Mouse (Mus musculus): Measurements from ENCODE around the gene Lamtor1. TPM values are rescaled to one million over a fixed set of nuclear protein-coding genes. Genes with fewer than 3 reads are reported as not detected.

Lamtor1 gene
- polyA plus RNA-seq, 1 experiment from 2014 or later, result 147 TPM

DNA sequence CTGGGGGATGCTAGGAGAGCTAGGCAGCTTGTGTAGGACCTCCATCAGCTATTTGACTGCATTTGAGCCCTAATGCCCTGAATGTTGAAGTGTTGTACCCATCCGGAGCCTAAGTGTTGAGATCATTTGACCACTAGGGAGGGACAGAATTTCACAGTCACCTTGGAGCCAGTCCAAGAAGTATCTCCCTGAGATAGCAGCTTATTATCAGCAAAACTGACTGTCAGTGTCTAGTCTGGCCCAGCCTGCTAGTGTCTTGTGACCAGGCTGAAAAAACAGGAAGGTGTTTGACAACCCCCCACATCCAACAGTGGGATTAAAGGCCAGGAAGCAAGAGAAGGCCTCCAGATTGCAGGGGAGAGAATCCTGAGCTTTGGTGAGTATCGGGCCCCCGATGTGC, 34.4 kb upstream of the Lamtor1 start:
- Histone ChIP-seq H3K9ac (no peak overlapping the region), H3K4me1 (no peaks in the 10 kb centered on the region), H3K36me3 (no peaks in the 10 kb centered on the region), H3K27me3 (replicated peaks) (no peaks in the 10 kb centered on the region), H3K27ac (no peak overlapping the region), H3K4me3 (replicated peaks) (no peak overlapping the region), H3K9me3 (no peaks in the 10 kb centered on the region), H3K4me2 (no peak overlapping the region)
- ATAC-seq (ENCODE audit: insufficient read depth, low FRiP score, low read depth), result no peak
- 79% methylated on average over 3 of the region's 3 CpGs for WGBS

DNA sequence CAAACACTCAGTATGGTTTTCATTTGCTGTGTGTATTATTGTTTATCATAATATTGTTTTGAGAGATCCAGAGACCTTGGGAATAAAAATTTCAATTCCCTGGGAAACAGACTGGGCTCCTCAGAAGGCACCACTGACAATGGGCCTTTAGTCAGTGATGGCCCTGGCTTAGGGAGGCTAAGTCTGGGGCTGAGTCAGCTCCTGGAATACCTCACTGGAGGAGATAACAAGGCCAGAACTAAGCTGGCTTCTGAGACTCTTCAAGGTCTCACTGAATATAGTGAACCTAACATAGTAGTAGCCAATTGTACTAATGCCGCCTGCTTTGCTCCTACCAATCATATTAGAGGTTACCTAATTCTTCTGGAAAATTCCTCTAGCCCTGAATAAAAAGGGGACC, 29.7 kb upstream of the Lamtor1 start:
- H3K4me1 ChIP-seq, result no peaks in the 10 kb centered on the region
- WGBS, result 91% methylated on average over 1 of the region's 1 CpGs
- H3K4me2 ChIP-seq, result no peak overlapping the region
- no peak for ATAC-seq (ENCODE audit: insufficient read depth, low FRiP score, low read depth)
- no peaks in the 10 kb centered on the region for H3K36me3 ChIP-seq
- no peak overlapping the region for H3K4me3 ChIP-seq (replicated peaks)
- H3K9ac ChIP-seq, result no peak overlapping the region
- no peaks in the 10 kb centered on the region for H3K27me3 ChIP-seq (replicated peaks)
- H3K27ac ChIP-seq, result no peak overlapping the region
- H3K9me3 ChIP-seq, result no peaks in the 10 kb centered on the region

DNA sequence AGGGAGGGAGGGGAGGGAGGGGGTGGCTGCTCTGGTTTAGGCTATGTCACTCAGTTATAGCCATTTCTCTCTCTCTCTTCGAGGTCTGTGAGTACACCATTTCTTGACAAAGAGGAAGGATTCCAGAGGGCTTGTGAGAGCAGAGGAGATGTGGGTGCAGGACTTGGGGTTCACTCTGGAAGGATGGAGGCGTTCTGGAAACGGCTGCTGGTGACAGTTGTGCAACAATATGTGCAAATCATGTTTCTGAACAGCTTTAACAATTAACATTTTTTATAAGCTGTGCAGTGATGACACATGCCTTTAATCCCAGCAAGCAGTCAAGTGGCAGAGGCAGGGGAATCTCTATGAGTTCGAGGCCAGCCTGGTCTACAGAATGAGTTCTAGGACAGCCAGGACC, 24.8 kb upstream of the Lamtor1 start:
- Histone ChIP-seq H3K4me3 (replicated peaks) (no peak overlapping the region), H3K4me1 (no peaks in the 10 kb centered on the region)
- no peak for ATAC-seq (ENCODE audit: insufficient read depth, low FRiP score, low read depth)

DNA sequence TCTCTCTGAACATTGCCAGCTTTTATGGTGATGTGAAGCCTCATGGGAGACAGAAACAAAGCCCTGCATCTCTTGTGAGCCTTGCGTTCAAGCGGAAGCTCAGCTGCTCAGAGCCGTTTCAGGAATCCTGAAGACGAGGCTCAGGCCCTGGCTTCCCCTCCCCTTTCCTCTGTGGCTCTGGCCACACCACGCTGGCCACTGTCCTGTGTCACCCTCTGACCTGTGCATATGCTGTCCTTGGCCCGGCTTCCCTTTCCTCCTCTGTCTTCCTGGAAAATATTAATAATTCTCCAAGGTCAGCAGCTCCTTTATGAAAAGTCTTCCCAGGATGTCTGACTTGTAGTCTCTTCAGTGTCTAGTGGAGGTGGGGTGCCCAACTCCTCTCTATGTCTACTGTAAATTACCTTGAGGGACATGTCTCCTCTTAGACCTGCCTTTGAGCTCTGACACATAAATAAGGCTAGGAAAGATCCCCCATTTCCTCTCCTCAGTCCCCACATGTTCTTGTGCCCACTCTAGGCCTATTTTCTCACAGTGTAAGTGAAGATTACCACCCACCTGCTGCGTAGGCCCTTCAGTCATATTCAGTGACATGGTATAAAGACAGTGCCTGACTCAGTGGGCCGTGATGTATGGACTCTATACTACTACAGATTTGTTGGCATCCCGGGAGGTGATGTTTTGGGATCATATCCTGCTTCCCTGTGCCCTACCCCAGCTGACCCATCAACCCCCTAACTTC, 23.1 kb upstream of the Lamtor1 start:
- H3K27me3 ChIP-seq (replicated peaks), result no peaks in the 10 kb centered on the region
- no peak overlapping the region for H3K27ac ChIP-seq
- H3K36me3 ChIP-seq, result no peaks in the 10 kb centered on the region
- ATAC-seq (ENCODE audit: insufficient read depth, low FRiP score, low read depth), result no peak
- no peak overlapping the region for H3K4me2 ChIP-seq
- WGBS, result 71% methylated on average over 9 of the region's 9 CpGs
- H3K4me1 ChIP-seq, result no peaks in the 10 kb centered on the region
- H3K9ac ChIP-seq, result no peak overlapping the region
- H3K9me3 ChIP-seq, result no peaks in the 10 kb centered on the region
- no peak overlapping the region for H3K4me3 ChIP-seq (replicated peaks)

More for the DNA sequence above, 24.8 kb upstream of the Lamtor1 start:
- Histone ChIP-seq H3K9me3 (no peaks in the 10 kb centered on the region), H3K27ac (no peak overlapping the region), H3K36me3 (no peaks in the 10 kb centered on the region), H3K27me3 (replicated peaks) (no peaks in the 10 kb centered on the region), H3K4me2 (no peak overlapping the region), H3K9ac (no peak overlapping the region)
- 71% methylated on average over 4 of the region's 4 CpGs for WGBS

DNA sequence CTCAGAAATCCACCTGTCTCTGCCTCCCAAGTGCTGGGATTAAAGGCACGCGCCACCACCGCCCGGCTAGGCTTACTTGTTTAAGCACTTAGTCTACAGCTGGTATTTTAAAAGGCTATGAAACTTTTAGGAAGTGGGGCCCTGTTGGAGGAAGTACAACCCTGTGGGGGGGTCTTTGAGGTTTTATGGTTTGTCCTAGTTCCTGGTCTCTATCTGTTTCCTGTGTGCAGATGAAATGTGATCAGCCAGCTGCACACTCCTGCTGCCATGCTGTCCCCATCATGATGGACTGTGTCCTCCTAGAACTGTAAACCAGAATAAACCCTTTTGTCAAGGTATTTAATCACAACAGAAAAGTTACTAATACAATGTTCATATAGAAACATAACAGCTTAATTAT, 21.5 kb upstream of the Lamtor1 start:
- Histone ChIP-seq H3K4me1 (no peaks in the 10 kb centered on the region), H3K4me3 (replicated peaks) (no peak overlapping the region), H3K27me3 (replicated peaks) (no peaks in the 10 kb centered on the region), H3K27ac (no peak overlapping the region), H3K4me2 (no peak overlapping the region), H3K9me3 (no peaks in the 10 kb centered on the region), H3K36me3 (no peaks in the 10 kb centered on the region), H3K9ac (no peak overlapping the region)
- 92% methylated on average over 4 of the region's 4 CpGs for WGBS
- no peak for ATAC-seq (ENCODE audit: insufficient read depth, low FRiP score, low read depth)

DNA sequence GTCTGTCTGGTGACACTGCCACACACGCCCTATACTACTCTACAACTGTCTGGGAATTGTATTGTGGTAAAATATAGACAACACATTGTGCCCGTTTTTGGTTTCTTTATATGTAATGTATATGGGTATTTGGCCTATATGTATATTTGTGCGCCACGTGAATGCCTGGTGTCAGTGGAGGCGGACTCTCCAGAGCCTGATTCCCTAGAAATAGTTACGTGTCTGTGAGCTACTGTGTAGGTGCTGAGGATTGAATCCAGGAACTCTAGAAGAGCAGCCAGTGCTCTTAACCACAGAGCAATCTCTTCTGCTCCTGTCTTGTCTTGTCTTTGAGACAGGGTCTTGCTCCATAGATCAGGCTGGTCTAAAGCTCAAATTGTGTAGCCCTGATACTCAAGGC, 19.4 kb upstream of the Lamtor1 start:
- no peak overlapping the region for H3K4me2 ChIP-seq
- no peaks in the 10 kb centered on the region for H3K9me3 ChIP-seq
- ATAC-seq (ENCODE audit: insufficient read depth, low FRiP score, low read depth), result no peak
- no peak overlapping the region for H3K4me3 ChIP-seq (replicated peaks)
- no peak overlapping the region for H3K27ac ChIP-seq
- H3K36me3 ChIP-seq, result no peaks in the 10 kb centered on the region
- H3K9ac ChIP-seq, result no peak overlapping the region
- no peaks in the 10 kb centered on the region for H3K4me1 ChIP-seq
- 83% methylated on average over 6 of the region's 6 CpGs for WGBS
- H3K27me3 ChIP-seq (replicated peaks), result no peaks in the 10 kb centered on the region

DNA sequence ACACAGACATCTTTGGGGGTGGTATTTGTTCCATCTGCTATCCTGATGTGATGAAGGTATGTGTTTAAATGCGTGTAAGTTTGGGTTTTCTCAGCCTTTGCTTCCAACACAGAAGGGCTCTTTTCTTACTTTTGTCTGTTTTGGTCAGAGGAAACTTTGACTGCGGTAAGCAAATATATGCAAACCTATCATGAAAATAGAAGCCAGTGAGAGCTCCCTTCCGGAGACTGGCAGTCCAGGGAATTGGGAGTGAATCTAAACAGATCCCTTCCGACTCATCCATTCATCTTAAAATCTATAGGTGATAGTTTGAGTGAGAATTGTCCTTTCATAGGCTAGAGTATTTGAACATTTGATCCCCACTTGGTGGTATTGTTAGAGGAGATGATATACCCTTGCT, 17.2 kb upstream of the Lamtor1 start:
- WGBS, result 76% methylated on average over 4 of the region's 4 CpGs
- Histone ChIP-seq H3K4me1 (no peaks in the 10 kb centered on the region), H3K27me3 (replicated peaks) (no peaks in the 10 kb centered on the region), H3K4me3 (replicated peaks) (no peak overlapping the region), H3K27ac (no peak overlapping the region), H3K4me2 (no peak overlapping the region), H3K9ac (no peak overlapping the region), H3K36me3 (no peaks in the 10 kb centered on the region), H3K9me3 (no peaks in the 10 kb centered on the region)
- ATAC-seq (ENCODE audit: insufficient read depth, low FRiP score, low read depth), result no peak

DNA sequence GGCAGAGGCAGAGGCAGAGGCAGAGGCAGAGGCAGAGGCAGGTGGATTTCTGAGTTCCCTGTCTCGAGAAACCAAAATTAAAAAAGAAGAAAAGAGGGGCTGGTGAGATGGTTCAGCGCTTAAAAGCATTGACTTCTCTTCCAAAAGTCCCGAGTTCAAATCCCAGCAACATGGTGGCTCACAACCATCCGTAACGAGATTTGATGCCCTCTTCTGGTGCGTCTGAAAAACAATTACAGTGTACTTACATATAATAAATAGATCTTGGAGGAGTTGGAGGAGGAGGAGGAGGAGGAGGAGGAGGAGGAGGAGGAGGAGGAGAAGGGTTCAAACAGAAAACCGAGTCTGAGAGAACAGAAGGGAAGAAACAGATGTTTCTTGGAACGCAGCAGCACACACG, 10.0 kb upstream of the Lamtor1 start:
- 0 out of 2 replicates have a peak, but pooled peaks have one; percentile 0 for ATAC-seq (ENCODE audit: insufficient read depth, low FRiP score, low read depth)
- 43% methylated on average over 9 of the region's 9 CpGs for WGBS
- Histone ChIP-seq H3K27ac (peak overlapping the region; percentile 69; the same call in 1 of the 2 replicates), H3K4me3 (replicated peaks) (peak overlapping the region; percentile 65), H3K4me1 (peaks cover 4% of the 10 kb centered on the region; the same call in 1 of the 2 replicates), H3K36me3 (0 out of 2 replicates have a peak, but pooled peaks cover 5% of the 10 kb centered on the region), H3K4me2 (peak overlapping the region; percentile 45), H3K27me3 (replicated peaks) (no peaks in the 10 kb centered on the region), H3K9me3 (no peaks in the 10 kb centered on the region), H3K9ac (no peak overlapping the region)

DNA sequence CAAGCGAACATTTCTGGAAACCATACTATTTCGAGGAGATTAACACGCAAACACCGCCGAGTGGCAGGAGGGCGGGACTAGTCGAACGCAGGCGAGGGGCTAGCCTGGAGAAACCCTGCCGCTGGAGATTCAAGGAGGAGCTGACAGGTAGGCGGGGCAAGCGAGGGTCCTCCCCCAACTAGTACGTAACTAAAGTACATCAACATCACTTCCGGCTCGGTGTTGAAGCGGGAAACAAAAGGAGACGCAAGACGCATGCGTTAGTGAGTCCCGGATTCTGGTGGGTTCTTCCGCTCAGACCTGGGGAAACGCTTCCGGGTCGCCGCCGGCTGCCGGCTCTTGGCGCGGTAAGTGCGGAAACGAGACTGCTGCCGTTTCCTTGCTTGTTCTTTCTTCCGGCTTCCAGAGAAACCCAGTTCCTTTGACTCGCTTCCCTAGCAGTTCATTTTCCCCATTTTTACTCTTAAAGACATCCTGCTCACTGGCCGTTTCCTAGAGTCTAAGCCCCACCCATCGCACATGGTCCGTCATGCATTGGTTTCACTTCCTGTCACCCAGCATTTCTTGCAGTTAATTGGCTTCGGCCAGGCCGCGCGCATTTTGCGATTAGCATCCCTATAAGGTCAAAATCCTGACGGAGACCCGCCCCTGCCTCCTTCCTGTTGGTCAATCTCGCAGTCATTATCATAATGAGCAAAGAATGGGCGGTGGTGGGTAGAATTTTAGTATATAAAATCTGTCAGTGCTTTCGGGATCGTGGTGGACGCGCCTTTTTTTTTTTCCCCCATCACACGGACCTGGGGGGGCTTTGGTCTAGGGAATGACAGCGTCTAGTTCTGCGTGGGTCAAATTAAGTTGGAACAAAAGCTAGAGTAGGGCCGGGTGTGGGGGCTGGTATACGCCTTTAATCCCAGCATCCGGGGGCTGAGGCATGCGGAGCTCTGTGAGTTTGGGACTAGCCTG, 9.3 kb upstream of the Lamtor1 start:
- Histone ChIP-seq H3K27me3 (replicated peaks) (no peaks in the 10 kb centered on the region), H3K9me3 (no peaks in the 10 kb centered on the region), H3K9ac (no peak overlapping the region), H3K27ac (peak overlapping the region; percentile 95), H3K4me2 (peak overlapping the region; percentile 61), H3K4me1 (peaks cover 4% of the 10 kb centered on the region; the same call in 1 of the 2 replicates), H3K36me3 (0 out of 2 replicates have a peak, but pooled peaks cover 5% of the 10 kb centered on the region), H3K4me3 (replicated peaks) (peak overlapping the region; percentile 65)
- under 1% methylated on average over 57 of the region's 57 CpGs for WGBS
- ATAC-seq (ENCODE audit: insufficient read depth, low FRiP score, low read depth), result peak; percentile 97

DNA sequence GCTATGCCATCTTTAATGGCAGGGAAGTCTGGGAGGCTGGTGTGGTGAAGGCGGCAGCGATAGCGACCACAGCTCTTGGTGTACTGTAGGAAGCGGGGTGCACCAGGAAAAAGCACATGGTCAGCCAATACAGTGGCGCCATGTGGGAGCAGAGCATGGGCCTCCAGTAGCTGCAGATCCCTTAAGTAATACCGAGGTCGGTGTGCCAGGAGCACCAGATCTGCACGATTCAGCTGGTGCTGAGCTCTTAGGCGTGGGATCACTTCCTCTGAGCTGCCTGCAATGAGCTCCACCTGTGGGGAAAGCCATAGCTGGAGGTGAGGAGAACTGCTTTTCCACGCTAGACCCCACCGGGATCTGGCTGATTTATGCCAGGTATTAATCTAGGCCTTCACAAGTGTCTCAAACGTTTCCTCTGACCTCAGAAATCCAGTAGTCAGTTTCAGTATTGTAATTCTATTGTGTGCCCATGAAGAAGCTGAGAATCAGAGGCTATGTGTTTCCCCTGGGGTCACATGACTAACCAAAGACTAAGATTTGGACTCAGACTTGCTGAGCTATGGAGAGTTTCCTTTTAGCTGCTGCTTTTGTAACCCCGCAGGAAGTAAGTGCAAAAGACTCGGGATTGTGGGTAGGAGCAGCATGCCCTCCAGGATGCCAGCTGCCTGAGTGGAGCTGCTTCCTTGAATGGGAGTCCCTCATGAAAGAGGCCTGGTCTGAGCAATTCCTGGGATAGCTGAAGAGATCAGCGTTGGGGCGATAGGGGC, 5.2 kb upstream of the Lamtor1 start:
- no peak overlapping the region for H3K4me2 ChIP-seq
- no peak overlapping the region for H3K9ac ChIP-seq
- H3K27me3 ChIP-seq (replicated peaks), result no peaks in the 10 kb centered on the region
- H3K9me3 ChIP-seq, result no peaks in the 10 kb centered on the region
- H3K36me3 ChIP-seq, result 0 out of 2 replicates have a peak, but pooled peaks cover 9% of the 10 kb centered on the region
- H3K4me1 ChIP-seq, result peaks cover 4% of the 10 kb centered on the region; the same call in 1 of the 2 replicates
- 89% methylated on average over 16 of the region's 16 CpGs for WGBS
- ATAC-seq (ENCODE audit: insufficient read depth, low FRiP score, low read depth), result no peak
- H3K27ac ChIP-seq, result no peak overlapping the region
- no peak overlapping the region for H3K4me3 ChIP-seq (replicated peaks)

DNA sequence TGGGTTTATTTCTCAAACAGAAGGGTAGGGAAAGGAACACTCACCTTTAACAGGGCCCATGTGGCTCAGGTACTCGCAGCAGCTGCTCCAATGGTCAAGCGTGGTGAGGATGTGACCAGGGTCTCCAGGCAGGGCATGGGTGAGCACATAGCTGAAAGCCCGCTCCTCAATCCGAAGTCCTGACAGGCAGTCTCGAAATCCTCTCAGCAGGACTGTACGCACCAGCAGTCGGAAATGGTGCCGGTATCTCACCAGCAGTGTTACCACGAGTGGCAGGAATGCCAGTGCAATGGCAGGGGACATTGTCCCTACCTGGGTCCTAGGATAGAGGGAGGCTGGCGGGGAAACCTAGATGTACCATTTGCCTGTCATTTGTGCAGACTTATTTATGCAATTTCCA, 3.7 kb upstream of the Lamtor1 start:
- Histone ChIP-seq H3K27me3 (replicated peaks) (no peaks in the 10 kb centered on the region), H3K4me2 (no peak overlapping the region), H3K9ac (no peak overlapping the region), H3K36me3 (0 out of 2 replicates have a peak, but pooled peaks cover 9% of the 10 kb centered on the region), H3K27ac (no peak overlapping the region), H3K4me3 (replicated peaks) (no peak overlapping the region), H3K9me3 (no peaks in the 10 kb centered on the region), H3K4me1 (peaks cover 7% of the 10 kb centered on the region)
- 89% methylated on average over 10 of the region's 10 CpGs for WGBS
- no peak for ATAC-seq (ENCODE audit: insufficient read depth, low FRiP score, low read depth)

Measured in stomach, embryonic 15.5 days (tissue).